Mouse (Mus musculus) leukemia stem cell, adult 10-12 weeks (primary cell): Measurements from ENCODE around the gene Msl3l2. TPM values are rescaled to one million over a fixed set of nuclear protein-coding genes. Genes with fewer than 3 reads are reported as not detected.

Experiments
- polyA plus RNA-seq: library from polyadenylated mRNA; stranded (reverse); fragments of >175 nt; gene quantifications from 2 replicates; pipeline ENCODE4 v1.2.3, GENCODE M21; 2012; ENCODE audit warnings: low replicate concordance

Gene Msl3l2
- 5.1 and 8.6 TPM in 2 replicates for polyA plus RNA-seq

GRCm38 (mm10) chr10:56106333-56106995, at the start of gene Msl3l2:
Msl3l2 (plus strand) TSS chr10:56106917.

Other genes with a start within 250 kb of the Msl3l2 start
- gene Tbc1d32, start 121.8 kb downstream of the Msl3l2 start, polyA plus RNA-seq: 0.03 TPM in 1 of 2 replicates, not detected in the other